Mouse (Mus musculus): Measurements from ENCODE around the gene Hist1h2ak. TPM values are rescaled to one million over a fixed set of nuclear protein-coding genes. Genes with fewer than 3 reads are reported as not detected.
A peak's percentile ranks its signal among the peaks of the same experiment; 100 is the strongest.

Gene Hist1h2ak
- total and polyA plus RNA-seq, 3 experiments: 6.2 to 1,125 (median 16.6) TPM

DNA sequence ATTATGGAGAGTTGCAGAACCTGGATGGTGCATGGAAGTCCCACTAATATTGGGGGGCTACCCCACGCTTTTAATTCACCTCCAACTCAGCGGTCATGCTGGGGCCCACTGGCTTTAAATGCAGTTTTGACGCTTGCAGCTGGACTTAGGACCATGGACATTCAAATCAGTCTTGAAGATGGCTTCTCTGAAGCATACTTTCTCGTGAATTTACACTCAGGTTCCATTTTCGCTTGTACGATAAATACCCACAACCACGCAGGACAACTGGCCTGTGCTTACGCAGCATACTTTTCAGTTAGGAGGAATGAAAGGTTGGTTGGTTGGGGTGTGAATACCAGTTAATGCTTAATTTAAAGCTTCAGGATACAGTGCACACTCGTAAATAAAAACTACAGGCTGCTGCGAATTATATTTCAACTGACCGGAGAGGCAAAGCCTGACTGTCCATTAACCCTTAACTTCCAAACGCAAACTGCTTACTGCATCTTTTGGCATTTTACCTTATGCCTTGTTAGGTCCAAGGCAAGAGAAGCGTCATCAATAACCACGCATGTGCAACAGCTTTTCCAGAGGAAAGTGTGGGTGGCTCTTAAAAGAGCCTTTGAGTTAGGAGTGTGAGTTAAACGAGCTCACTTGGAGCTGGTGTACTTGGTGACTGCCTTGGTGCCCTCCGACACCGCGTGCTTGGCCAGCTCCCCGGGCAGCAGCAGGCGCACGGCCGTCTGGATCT lies 38.3 kb downstream of the Hist1h2ak start:
- peaks cover 2 to 26% of the 10 kb centered on the region in 2 experiments; a peak in 2 of 4 replicates for H3K4me1 ChIP-seq (ENCODE audit: control insufficient read depth in 1 of 2, insufficient read depth in 2 of 2)
- peaks cover 3% of the 10 kb centered on the region for H3K27me3 ChIP-seq (replicated peaks)
- no peaks in the 10 kb centered on the region for H3K9me3 ChIP-seq (replicated peaks; ENCODE audit: low read length)
- in situ Hi-C loops (cut with MboI; ENCODE audit: low pct_ligation_motif_present, low pct_unique_long_range_greater_than_20kb, low sequenced_read_pairs) (loop anchor here (25.0 kb wide), 2 partner anchors 222 to 328 kb away; partner anchors contain the start of gene Zfp184), dilution Hi-C loops (cut with MboI; ENCODE audit: extremely low pct_ligation_motif_present, extremely low pct_unique_long_range_greater_than_20kb, low sequenced_read_pairs) (no loop called here)
- peak overlapping the region; percentile 41 for H3K9ac ChIP-seq (ENCODE audit: insufficient read depth, low read depth)
- no peaks in the 10 kb centered on the region for H3K36me3 ChIP-seq (replicated peaks in 1 of 2; ENCODE audit: control insufficient read depth in 1 of 2, insufficient read depth in 1 of 2, low read length in 1 of 2)
- peak overlapping the region; percentile 81 for H3K27ac ChIP-seq (ENCODE audit: insufficient read depth, low read depth)
- peak; percentile 68 for DNase-seq (ENCODE audit: extremely low read depth)
- H3K4me3 ChIP-seq (replicated peaks in 1 of 3; ENCODE audit: low read depth in 2 of 3, low read length in 2 of 3, poor library complexity in 1 of 3): peak overlapping the region; percentile 12 to 45 (median 23)
- H3K79me2 ChIP-seq (replicated peaks; ENCODE audit: control insufficient read depth, extremely low read depth, insufficient read depth, poor library complexity, severe bottlenecking): no peaks in the 10 kb centered on the region
- peak overlapping the region; percentile 94 for H3K4me2 ChIP-seq (ENCODE audit: insufficient read depth, low read depth, poor library complexity, severe bottlenecking)
- TF ChIP-seq ZC3H11A (IDR thresholded peaks at IDR 0.05; ENCODE audit: low read depth, low read length) (no peak), POLR2AphosphoS2 (IDR thresholded peaks at IDR 0.05; ENCODE audit: low read depth, low read length) (peak; percentile 98), EP300 (IDR thresholded peaks at IDR 0.05; ENCODE audit: low read length) (no peak), CHD2 (IDR thresholded peaks at IDR 0.05; ENCODE audit: low read length) (no peak), MAX (IDR thresholded peaks at IDR 0.05; ENCODE audit: low read length) (no peak; the same call in none of the 2 replicates), HCFC1 (IDR thresholded peaks at IDR 0.05; ENCODE audit: low read depth, low read length) (no peak), ZKSCAN1 (IDR thresholded peaks at IDR 0.05; ENCODE audit: borderline replicate concordance, low read depth, low read length) (no peak), TBP (conservative IDR thresholded peaks at IDR 0.05; ENCODE audit: low read depth, low read length) (peak; percentile 55; the same call in 1 of the 2 replicates), MYC (IDR thresholded peaks at IDR 0.05; ENCODE audit: low read depth, low read length) (no peak; the same call in 1 of the 2 replicates), ETS1 (conservative IDR thresholded peaks at IDR 0.05; ENCODE audit: low read depth, low read length) (0 out of 2 replicates have a peak, but pooled peaks have one; percentile 4), SMC3 (IDR thresholded peaks at IDR 0.05; ENCODE audit: low read depth, low read length) (no peak), NELFE (IDR thresholded peaks at IDR 0.05; ENCODE audit: low read depth, low read length) (peak; percentile 89; the same call in 1 of the 2 replicates), MAZ (IDR thresholded peaks at IDR 0.05; ENCODE audit: low read depth, low read length) (no peak), ZNF384 (IDR thresholded peaks at IDR 0.05; ENCODE audit: low read depth, low read length) (no peak), MEF2A (IDR thresholded peaks at IDR 0.05; ENCODE audit: borderline replicate concordance, low read depth, low read length) (no peak), MXI1 (IDR thresholded peaks at IDR 0.05; ENCODE audit: low read depth, low read length) (0 out of 2 replicates have a peak, but pooled peaks have one; percentile 37), ZMIZ1 (IDR thresholded peaks at IDR 0.05; ENCODE audit: low read depth, low read length) (peak; percentile 99; the same call in 1 of the 2 replicates), ELF1 (IDR thresholded peaks at IDR 0.05; ENCODE audit: low read depth, low read length) (no peak), IRF4 (IDR thresholded peaks at IDR 0.05; ENCODE audit: low read depth, low read length) (no peak), CTCF (conservative IDR thresholded peaks at IDR 0.05 in 1 of 2, IDR thresholded peaks at IDR 0.05 in 1 of 2; ENCODE audit: low read depth in 2 of 2, low read length in 2 of 2) (no peak), MAFK (IDR thresholded peaks at IDR 0.05; ENCODE audit: insufficient replicate concordance, low read length) (no peak), USF1 (IDR thresholded peaks at IDR 0.05; ENCODE audit: low read depth, low read length) (no peak), RCOR1 (conservative IDR thresholded peaks at IDR 0.05; ENCODE audit: low read depth, low read length) (no peak), RAD21 (IDR thresholded peaks at IDR 0.05; ENCODE audit: low read depth, low read length) (no peak), SIN3A (IDR thresholded peaks at IDR 0.05; ENCODE audit: low read length) (0 out of 2 replicates have a peak, but pooled peaks have one; percentile 30), PAX5 (IDR thresholded peaks at IDR 0.05; ENCODE audit: low read length) (no peak), UBTF (IDR thresholded peaks at IDR 0.05; ENCODE audit: low read depth, low read length) (peak; percentile 87; the same call in 1 of the 2 replicates), E2F4 (IDR thresholded peaks at IDR 0.05; ENCODE audit: insufficient replicate concordance, low read depth, low read length) (no peak), USF2 (conservative IDR thresholded peaks at IDR 0.05; ENCODE audit: low read depth, low read length) (no peak), JUN (IDR thresholded peaks at IDR 0.05; ENCODE audit: insufficient read depth, low read depth, low read length) (no peak), CHD1 (IDR thresholded peaks at IDR 0.05; ENCODE audit: low read depth, low read length) (peak; percentile 73; the same call in 1 of the 2 replicates), JUND (conservative IDR thresholded peaks at IDR 0.05; ENCODE audit: low read depth, low read length) (no peak), GABPA (IDR thresholded peaks at IDR 0.05; ENCODE audit: insufficient replicate concordance, low read depth, low read length) (no peak), TCF12 (IDR thresholded peaks at IDR 0.05; ENCODE audit: low read depth, low read length) (no peak), NRF1 (IDR thresholded peaks at IDR 0.05; ENCODE audit: low read depth, low read length) (peak; percentile 72), KAT2A (IDR thresholded peaks at IDR 0.05; ENCODE audit: insufficient replicate concordance, low read length) (no peak), BHLHE40 (IDR thresholded peaks at IDR 0.05; ENCODE audit: low read depth, low read length) (peak; percentile 2; the same call in 1 of the 2 replicates), POLR2A (IDR thresholded peaks at IDR 0.05; ENCODE audit: low read depth, low read length) (peak; percentile 87)

All from CH12.LX (cell line).